Mouse (Mus musculus) spleen, postnatal 4 days (tissue): ENCODE measurements around the gene Elmo1.

Experiments used
- DNase-seq, 2 experiments: peaks; one replicate each; pipeline ENCODE4 v3.0.0; 2022; ENCODE audit warnings: low spot score in 2 of 2

Gene Elmo1

DNA sequence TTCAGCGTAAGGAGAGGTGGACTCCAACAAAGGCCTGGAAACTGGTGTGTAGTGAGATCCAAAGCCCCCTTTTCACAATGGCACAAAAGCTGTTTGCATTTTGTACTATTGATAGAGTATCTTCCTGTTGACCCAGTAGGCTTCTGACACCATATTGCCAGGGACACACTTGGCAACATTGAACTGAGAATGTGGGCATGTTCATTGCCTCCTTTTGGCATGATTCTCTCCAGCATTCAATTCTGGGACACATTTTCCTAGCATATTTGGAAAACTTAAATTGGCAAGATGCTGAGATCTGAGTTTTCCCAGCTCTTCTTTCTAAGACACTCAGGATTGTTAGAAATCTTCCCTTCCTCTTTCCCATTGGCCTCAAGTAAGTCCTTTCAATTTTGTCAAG lies 377.0 kb downstream of the Elmo1 start:
- no peak for DNase-seq

DNA sequence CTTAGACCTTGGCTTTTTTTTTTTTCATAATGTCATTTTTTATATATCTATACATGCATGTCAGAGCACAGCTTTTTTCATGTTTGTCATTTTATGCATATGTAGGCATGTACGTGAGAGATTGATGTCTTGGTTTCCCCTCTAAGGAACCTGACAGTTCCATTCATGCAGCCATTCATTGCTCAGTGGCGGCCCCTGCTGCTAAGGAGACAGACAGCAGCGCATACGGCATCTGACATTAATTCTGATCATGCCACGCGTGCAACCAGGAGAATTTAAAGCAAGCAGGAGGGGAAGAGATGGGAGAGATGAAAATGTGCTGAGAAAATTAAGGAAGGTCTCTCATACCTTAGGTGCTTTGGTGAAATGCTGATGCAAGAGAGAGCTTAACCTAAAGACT lies 381.3 kb downstream of the Elmo1 start:
- DNase-seq = peak; percentile 23 to 71

DNA sequence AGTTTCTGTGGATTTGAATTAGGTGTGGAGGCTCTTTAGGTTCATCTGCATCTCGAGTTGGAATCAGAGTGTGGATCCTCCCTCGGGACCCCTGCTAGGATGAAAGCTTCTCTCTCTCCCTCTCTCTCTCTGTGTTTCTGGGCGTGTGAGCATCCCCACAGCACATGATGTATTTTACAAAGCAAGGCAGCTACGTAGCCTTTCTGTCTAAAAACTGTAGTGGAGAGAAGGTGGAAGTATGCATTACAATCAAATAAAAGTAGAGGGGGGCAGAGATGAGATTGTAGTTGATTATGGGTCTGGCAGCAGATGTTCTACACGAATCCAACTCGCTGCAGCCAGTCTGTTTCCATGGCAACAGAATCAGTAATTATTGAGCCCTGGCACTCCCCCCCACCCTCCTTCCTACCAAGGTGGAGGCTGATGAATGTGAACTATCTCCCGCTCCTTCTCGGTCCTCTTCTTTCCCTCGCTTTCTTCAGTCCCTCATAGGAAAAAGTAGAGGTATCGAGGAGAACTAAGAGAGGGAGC lies 382.0 kb downstream of the Elmo1 start:
- DNase-seq = no peak

DNA sequence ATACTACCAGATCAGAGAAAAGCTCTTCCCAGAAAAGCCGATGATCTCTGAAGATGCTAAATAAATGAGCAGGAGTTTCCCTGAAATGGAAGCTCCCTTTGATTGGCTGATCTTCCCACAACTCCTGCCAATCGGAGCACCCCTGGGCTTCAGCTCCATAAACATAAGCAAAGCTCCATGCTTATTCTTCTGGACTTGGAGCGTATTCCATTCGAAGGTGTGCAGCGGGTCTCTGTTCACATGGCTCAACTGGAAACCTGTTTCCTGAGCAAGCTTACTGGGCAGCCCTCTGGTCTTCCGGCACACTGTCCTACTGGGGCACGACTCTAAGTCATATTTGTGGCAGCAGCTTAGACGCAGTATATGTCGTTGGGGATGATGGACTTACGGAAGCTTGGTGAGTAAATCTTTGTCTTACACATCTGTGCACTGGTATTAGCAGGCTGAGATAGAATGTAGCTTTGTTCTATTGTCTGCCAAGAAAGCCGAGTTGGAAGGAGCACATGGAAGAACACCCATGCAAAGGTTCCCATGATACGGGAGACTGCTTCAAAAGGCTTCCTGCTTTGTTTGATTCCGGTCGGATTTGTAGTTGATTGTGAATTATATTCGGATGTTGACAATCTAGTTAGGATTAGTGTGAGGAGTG lies 382.6 kb downstream of the Elmo1 start:
- no peak for DNase-seq

DNA sequence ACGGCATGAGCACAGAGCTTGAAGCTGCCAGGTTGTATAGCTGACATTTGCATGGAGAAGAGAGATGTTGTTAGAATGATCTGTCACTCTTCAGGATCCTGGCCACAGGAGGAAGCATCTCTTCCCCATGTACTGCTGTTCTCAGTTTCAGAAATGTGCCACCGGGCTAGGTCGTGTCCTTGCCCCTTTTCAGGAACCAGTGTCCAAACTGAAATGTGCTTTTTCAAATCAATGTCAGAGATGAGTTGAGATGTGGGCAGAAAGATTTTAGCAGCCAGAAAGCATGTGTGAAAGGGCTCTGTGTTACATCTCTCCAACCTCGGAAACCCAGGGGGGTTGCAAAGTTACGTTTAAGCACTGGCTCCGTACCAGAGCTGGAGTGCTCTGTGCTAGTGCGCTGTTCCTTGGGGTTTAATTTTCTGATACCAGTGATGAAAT lies 383.3 kb downstream of the Elmo1 start:
- no peak for DNase-seq

DNA sequence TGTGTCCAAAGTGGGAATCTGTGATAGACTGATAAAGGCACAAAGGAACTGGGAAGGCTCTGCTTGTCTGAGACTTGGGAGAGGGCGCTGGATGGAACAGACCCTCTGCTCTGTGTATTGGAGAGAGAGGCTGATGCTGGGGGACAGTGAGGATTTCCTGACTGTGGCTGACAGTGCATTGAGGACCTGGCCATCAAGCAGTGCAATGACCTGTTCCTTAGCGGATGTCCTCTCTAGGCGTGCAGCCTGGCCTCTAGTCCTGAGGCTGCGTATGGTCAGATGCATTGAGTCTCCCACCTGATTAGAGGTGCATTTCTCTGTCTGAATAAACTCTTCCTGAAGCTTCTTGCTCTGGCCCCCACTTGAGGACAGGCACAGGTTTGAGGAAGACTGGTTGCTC lies 384.2 kb downstream of the Elmo1 start:
- no peak for DNase-seq

DNA sequence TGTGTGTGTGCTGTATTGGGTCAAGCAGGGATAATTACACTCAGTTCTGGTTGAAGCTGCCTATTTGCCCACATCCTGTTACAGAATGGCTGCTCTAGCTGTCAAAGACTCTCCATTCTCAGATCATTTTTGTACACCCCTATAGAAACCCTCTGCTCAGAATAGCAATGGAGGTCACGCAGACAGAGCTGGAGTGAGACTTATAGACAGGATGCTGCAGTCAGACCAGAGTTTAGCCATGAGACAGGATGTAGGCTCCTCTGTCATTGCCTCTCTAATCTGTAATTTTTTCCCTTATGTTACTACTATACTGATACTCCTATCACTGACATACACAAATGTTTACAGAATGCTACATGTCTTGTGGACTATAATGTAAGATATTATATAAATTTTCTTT lies 391.4 kb downstream of the Elmo1 start:
- no peak for DNase-seq

DNA sequence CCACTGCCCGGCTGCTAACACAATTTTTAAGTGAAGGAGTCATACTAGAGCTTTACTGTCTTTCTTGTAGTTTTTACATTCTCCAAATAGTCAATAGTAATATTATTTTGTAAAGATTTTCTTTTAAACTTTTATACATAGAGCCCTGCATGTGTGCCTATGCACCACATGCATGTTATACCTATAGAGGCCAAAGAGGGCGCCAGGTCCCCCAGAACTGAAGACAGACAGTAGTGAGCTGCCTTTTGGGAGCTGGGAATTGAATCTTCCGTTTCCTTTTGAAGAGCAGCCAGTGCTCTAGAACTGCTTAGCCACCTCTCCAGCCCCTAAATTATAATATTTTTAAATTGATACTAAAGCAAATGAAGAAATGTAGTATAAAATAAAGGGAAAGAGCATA lies 398.7 kb downstream of the Elmo1 start:
- no peak for DNase-seq

DNA sequence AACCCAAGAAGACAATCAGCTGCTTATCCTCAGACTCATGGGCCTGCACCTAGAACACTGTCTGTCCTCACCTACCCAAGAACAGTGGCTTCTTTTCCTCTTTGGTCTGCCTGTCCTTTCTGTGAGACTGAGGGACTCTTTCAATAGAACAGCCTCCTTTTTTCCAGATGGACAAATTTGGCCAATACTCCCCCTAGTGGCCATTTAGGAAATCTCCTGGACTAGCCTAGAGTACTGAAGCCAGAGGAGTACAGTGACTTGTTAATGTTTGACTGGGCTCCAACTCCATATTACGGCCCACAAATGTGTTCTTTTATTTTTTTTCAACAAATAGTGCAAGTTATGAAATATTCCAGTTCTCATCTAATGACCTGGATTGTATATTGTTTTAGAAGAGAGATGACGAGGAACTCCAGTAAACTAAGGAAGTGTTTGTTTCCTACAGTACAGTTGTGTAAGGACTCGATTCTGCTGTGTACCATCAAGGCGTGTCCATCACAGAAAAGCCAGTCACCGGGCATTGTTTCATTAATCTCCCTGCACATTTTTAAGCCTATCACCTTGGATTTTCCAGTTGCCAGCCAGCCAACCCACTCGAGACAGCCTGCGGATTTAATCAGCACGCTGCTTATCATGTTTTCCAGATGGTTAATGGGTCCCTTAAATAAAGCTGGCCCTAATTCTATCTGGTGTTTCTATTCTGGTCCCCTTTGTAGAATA lies 399.5 kb downstream of the Elmo1 start:
- DNase-seq = no peak

DNA sequence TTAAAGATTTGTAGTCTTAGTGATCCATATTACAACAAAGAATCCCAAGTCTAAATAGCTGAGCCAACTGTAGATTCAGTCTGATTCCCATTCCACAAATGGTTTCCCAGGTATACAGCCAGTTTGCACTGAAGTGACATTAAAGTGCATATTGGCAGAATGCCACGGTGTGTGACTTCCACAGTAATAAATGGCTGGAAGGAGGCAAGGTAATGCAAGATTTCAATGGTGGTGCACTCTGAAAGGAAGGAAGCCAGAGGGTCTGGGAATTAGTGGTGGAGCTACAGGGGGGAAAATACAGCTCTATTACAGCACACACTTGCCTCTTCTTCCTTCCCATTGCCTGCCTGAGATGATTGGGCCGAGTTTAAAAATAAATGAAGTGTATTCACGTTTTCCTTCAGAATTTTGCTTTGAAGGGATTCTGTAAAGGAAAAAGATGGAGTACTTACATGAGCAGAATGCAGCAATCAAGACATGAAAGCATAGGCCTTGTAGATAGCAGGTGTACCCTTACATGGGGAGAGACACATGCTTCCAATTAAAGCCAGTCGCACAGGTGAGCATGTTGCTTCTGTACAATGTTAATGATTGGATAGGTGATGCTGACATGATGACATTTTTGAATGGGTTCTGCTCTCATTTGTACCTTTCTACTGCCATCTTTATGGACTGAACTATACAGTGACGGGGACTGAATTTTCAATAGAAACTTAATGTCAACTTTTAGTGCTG lies 400.6 kb downstream of the Elmo1 start:
- DNase-seq = no peak

DNA sequence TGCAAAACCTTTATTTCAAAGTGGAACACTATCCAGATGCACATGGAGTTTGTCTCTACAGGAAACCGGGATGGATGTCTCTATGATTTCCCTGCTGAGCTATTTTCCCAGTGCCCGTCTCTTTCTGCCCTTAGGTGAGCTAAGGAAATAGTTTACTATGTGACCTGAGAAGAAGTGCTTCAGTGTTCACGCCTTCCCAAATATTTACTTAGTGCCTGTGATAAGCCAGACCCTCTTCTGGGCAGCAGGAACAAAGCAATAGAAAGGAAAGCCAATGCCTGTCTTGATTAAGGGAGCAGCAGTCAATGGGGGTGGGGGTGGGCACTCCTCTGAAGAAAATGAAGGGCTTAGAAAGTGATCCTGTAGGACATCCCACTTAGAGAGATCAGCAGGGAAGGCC lies 401.3 kb downstream of the Elmo1 start:
- no peak for DNase-seq

DNA sequence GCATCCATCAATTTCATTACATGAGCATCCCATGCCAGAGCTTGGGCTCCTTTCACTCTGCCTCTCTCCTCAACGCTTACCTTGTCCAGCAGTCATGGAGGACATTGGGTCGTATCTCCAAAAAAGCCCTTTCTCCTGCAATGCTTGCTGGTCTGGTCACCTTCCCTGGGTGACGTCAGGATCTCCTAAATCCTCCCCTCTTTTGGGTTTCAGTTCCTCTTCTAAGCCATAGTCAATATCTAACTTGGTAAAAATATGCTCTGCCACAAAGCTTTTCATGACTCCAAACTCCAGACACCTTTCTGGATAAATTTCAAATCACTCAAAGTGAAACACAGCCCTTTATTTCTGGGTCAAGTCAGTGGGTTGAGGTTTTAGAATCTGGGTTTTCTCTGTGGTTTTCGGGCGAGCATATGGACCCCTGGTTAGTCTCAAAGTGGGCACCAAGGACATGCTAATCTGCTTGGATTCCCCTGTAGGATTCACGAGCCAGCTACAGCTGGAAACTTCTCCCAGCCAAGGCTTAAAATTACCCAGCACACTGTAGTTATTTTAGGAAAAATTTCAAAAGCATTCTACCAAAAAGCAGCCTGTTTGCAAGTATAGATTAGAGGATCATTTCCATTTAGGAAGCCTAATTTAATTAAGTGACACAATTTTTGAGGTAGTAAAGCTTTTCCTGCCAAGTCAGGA lies 403.8 kb downstream of the Elmo1 start:
- DNase-seq = no peak

DNA sequence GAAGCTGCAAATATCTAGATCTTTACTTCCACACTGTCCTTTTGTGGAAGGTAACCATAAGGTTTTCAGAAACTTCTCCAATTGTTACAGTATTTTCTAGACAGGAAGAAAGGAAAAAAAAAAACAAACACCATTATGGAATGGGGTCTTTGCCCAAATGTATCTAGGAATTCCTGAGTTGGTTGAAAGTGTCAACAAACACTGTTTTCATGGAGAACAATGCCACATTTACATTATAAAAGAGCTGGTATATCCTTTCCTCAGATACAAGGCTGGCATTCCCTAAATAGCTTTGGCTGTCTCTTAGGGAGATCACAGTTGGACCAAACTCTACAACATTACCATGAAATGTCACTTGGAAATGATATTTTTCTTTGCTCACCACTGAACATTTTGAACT lies 411.5 kb downstream of the Elmo1 start:
- no peak for DNase-seq

DNA sequence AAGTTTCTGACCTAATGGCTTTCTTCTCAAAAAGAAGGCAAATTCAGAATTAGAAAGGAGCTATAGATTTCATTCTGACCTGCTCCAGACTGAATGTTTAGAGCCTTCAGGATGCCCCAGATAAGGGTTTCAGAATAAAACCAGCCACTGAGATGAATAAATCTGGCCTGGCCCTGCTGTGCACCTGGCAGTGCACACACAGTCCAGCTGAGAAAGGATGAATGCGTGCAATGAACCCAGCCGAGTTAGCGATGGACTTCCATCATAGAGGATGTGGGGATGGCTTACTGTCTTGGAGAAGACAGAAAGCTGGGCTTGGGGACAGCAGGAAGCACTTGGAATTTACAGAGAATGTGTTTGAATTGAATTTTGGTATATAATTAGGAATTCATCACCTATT lies 413.0 kb downstream of the Elmo1 start:
- no peak for DNase-seq

DNA sequence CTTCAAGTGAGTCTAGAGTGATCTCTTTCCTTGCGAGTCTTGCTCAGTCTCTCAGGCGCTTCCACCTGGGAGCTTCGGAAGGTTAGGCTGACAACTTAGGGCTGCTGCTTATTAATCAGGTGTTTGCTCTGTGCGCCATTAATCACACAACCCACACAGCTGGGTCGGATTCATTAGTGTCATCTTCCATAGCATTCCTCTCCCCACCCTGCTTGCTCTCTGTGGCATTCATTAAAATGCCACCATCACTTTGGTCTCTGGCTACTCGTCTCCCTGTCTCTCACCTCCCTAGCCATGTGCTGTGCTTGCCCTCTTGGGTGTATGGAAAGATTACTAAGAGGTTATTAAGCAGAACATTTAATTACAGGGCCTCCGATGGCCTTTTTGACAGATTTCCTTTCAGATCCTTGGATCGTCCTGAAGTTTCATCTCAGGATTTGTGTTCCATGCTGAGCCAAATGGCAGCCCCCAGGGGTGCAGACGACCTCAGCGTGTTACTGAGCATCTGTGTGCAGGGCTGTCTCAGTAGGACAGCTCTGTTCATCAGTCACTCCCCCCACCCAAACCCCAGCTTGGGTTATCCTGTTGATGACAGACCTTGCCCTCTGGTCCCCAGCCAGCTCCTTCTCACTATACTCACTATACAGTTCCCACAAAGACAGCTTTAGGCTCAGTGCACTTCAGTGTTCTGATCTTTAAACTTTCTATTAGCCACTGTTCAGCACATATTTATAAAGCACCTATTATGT lies 417.2 kb downstream of the Elmo1 start:
- no peak for DNase-seq

DNA sequence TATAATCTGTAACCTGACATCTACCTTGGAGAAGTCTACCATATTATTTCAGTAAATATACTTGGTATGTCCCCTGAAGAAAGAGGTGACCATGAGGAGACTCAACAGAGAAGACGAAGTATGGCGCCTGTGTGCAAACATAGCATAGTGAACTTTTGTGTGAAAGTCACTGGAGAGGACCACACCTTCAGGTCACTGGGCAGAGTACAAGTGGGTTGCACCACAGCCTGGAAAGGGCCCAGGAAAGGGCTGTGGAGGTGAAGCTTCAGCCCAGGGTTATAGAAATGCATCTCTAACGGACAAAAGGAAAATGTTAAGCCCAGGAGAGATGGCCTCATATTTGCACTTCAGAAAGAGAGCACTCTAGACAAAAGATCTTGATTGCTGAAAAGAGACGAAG lies 420.6 kb downstream of the Elmo1 start:
- DNase-seq = no peak

DNA sequence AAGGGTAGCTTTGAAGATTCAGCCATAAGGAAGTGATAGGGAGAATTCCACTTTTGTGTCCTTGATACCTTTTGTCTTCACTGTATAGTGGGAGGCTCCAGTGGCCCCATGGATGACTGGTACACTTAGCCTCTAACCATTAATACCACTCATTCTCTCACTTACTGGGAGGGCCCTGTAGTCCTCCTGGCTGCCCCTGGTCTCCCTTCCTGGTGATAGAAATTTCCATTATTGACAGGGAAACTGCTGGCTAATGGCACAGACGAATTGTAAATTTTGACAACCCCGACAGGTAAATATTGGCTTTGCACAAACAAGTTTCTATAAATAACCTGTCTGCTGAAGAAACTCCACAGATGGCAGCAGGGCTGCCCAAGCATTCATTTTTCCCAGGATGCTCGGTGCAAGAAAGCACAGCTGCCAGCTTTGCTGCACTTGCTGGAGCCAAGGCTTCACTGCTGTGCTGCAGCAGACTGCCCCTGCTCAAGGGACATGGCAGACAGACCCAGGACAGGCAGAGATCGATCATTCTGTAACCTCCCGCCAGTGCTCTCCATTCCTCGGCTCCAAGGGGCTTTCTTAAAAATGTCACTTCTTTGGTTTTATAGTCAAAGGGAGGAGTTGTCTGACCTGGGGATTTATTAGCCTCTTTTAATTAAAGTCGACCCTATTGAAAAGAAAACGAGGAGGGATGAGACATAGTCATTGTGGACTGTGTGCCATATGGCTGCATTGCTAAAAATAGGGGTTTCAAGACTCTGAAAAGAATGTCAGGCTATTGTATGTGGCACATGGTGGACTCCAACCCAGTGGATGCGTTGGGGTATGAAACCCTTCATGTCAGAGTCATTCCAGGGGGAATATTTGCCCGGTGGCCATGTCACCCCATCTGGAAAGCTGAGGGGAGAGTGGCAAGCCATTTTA lies 422.2 kb downstream of the Elmo1 start:
- no peak for DNase-seq

DNA sequence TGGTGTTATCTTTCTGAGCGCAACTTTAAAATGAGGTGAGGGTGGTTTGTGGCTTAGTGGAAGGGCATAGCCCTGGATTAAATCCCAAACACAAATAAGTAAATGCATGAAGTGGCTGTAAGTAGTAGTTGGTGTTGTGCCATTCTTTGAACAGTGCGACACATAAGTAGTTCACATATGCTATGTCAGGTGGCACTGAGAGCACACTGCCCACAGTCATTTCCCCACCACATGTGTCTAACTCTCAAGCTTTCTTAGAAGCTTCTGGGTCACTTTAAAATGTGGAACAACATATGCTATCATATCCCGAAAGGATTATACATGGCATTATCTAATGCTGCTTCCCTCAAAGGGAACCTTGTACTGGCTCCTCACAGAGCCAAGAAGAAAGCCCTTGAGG lies 424.3 kb downstream of the Elmo1 start:
- DNase-seq = no peak

DNA sequence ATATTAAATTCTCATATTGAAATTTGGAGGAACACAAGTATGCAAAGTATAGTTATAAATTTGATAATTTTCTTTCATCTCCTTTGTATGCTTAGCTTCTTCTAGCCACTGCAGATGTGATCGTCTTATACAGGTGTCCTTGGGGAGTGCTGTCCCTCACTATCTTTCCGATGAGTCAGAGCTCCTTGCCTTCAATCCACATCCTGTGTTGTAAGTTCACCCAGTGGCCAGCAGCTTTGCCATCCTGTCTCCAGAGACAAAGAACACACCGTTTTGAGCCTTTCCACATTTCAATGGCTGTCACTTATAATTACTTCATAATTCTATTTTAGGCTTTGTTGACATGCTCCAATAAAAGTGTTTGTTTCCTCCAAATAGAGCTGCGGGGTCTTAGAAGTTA lies 425.7 kb downstream of the Elmo1 start:
- no peak for DNase-seq

DNA sequence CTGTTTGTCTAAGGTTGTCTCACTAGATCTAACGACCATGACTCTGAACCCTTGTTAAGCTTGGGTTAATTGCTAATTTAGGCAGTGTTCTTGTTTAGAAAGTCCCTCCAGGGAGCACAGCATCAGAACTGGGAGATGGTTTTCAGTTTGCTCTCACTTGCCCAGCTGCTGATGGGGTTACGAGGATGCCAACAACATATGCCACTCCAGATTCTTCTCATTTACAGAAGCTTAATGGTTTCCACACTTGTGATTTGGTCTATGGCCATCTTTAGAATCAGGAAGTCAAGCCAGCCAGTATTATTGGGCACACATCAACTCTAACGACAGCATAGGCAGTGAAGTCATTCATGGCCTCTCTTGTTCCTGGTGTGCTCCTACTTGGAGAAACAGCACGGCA lies 427.3 kb downstream of the Elmo1 start:
- no peak for DNase-seq
